24 mouse cellular contexts compared by ENCODE assay signal in genomic region chr9:32739988-32740387, GRCm38 (mm10).
A peak's percentile ranks its signal among the peaks of the same experiment; 100 is the strongest.
DNase-seq lines count a peak whose midpoint lies in the region; TF ChIP-seq lines count a peak whose summit lies in the region.
"Had no signal": no experiment of that assay in that cellular context is flagged by ENCODE, and none has a peak within 500 bp of the region (broad histone marks: within the 10 kb centered on the region; RNA-seq: fewer than 3 reads in every experiment).

No protein-coding gene starts in this region.

- TF ChIP-seq POLR2A in spleen, adult 2 months (IDR thresholded peaks at IDR 0.05; ENCODE audit: low read depth, low read length): no peak
- TF ChIP-seq POLR2A in thymus, adult 2 months (IDR thresholded peaks at IDR 0.05; ENCODE audit: control insufficient read depth, extremely low read depth, insufficient read depth, low read length, poor library complexity): no peak

- TF ChIP-seq CTCF in spleen, adult 2 months (IDR thresholded peaks at IDR 0.05; ENCODE audit: extremely low read depth, insufficient read depth, insufficient read length, insufficient replicate concordance): no peak
- TF ChIP-seq CTCF in thymus, adult 2 months (IDR thresholded peaks at IDR 0.05; ENCODE audit: borderline replicate concordance, control insufficient read depth, extremely low read depth, insufficient read depth, low read length, poor library complexity): no peak

- peaks cover 63% of the 10 kb centered on the region for H3K36me3 ChIP-seq in spleen, adult 2 months (ENCODE audit: control insufficient read depth, insufficient read depth, low read length)
- peaks cover 95% of the 10 kb centered on the region for H3K36me3 ChIP-seq in thymus, adult 2 months (ENCODE audit: control insufficient read depth, insufficient read depth, low read length)
- H3K36me3 ChIP-seq in splenic B cell, adult 2 months (ENCODE audit: control insufficient read depth, insufficient read depth, low read length, poor library complexity, severe bottlenecking): peaks cover 36% of the 10 kb centered on the region
- H3K36me3 ChIP-seq: forebrain, embryonic 15.5 days; G1E had no signal

- no peak for DNase-seq in spleen, adult 2 months (ENCODE audit: low read depth in 1 of 2, low spot score in 2 of 2)
- DNase-seq in spleen, postnatal 10 days (ENCODE audit: low spot score in 2 of 2): no peak
- no peak for DNase-seq in thymus, adult 2 months
- DNase-seq in thymus, postnatal 14 days: no peak
- peak; percentile 55 for DNase-seq in induced T-regulatory cell, adult 2 months (ENCODE audit: low read depth)
- peak; percentile 72 for DNase-seq in splenic B cell, adult 2 months (ENCODE audit: low read depth, low spot score)
- DNase-seq in adrenal gland, adult 8-10 months: no peak
- DNase-seq in layer of hippocampus, adult 9-11 months: no peak
- DNase-seq: adrenal gland, postnatal 10 days; adrenal gland, postnatal 25 days; cerebellum, adult 11 months; cerebellum, adult 18-20 months; cerebellum, adult 8-10 months; cerebellum, adult 9-11 months; cerebellum, postnatal 14 days; cerebellum, postnatal 36 days; forebrain, postnatal 0 days had no signal

- 43% methylated on average over 4 of the region's 4 CpGs for WGBS in spleen, adult 2 months
- WGBS in thymus, adult 2 months: 89% methylated on average over 4 of the region's 4 CpGs

- H3K4me3 ChIP-seq in spleen, adult 2 months (ENCODE audit: extremely low read depth, insufficient read depth, insufficient read length): no peak overlapping the region
- no peak overlapping the region for H3K4me3 ChIP-seq in thymus, adult 2 months (ENCODE audit: control insufficient read depth, insufficient read depth, low read length)
- H3K4me3 ChIP-seq: embryonic facial prominence, embryonic 10.5 days; embryonic facial prominence, embryonic 12.5 days; forebrain, embryonic 13.5 days; forebrain, embryonic 15.5 days had no signal

- peak overlapping the region; percentile 78; the same call in 1 of the 2 replicates for H3K27ac ChIP-seq in spleen, adult 2 months (ENCODE audit: insufficient read depth, low read length)
- peak overlapping the region; percentile 93 for H3K27ac ChIP-seq in thymus, adult 2 months (ENCODE audit: control insufficient read depth, insufficient read depth, low read length)
- H3K27ac ChIP-seq: embryonic facial prominence, embryonic 10.5 days; embryonic facial prominence, embryonic 12.5 days; forebrain, embryonic 13.5 days; forebrain, embryonic 15.5 days had no signal

- peaks cover 59% of the 10 kb centered on the region for H3K4me1 ChIP-seq in spleen, adult 2 months (ENCODE audit: control insufficient read depth, insufficient read depth, insufficient read length)
- peaks cover 67% of the 10 kb centered on the region for H3K4me1 ChIP-seq in thymus, adult 2 months (replicated peaks; ENCODE audit: control insufficient read depth, insufficient read depth, low read length)
- H3K4me1 ChIP-seq: embryonic facial prominence, embryonic 10.5 days; embryonic facial prominence, embryonic 12.5 days; forebrain, embryonic 15.5 days had no signal

- no peaks in the 10 kb centered on the region for H3K27me3 ChIP-seq in spleen, adult 2 months (ENCODE audit: control insufficient read depth, insufficient read depth, low read length)
- no peaks in the 10 kb centered on the region for H3K27me3 ChIP-seq in thymus, adult 2 months (ENCODE audit: control insufficient read depth, insufficient read depth, low read length)
- no peaks in the 10 kb centered on the region for H3K27me3 ChIP-seq in splenic B cell, adult 2 months (ENCODE audit: control insufficient read depth, insufficient read depth, low read length, poor library complexity, severe bottlenecking)
- H3K27me3 ChIP-seq: CH12.LX; embryonic facial prominence, embryonic 12.5 days; forebrain, embryonic 13.5 days; forebrain, embryonic 15.5 days; Patski had no signal

Comparison
In these comparisons a context has a peak if more than half of its experiments do, and no peak if none do; other contexts are left out.
1. DNase-seq: peak in induced T-regulatory cell, adult 2 months (single experiment) and splenic B cell, adult 2 months (single experiment); none in spleen, adult 2 months (0 of 2), spleen, postnatal 10 days (0 of 2), thymus, adult 2 months (single experiment), thymus, postnatal 14 days (single experiment), adrenal gland, adult 8-10 months (single experiment) and layer of hippocampus, adult 9-11 months (single experiment).